Mouse (Mus musculus) limb, embryonic 11.5 days (tissue): ENCODE results near the gene Brd2. TPM values are rescaled to one million over a fixed set of nuclear protein-coding genes. Genes with fewer than 3 reads are reported as not detected.

Experiments used
- ATAC-seq: fragments of 200-750 bp; cut with Nextera tagmentation; 2 replicates; pipeline ENCODE4 v1.8.0; 2017; ENCODE audit warnings: low read depth; ENCODE audit not compliant: insufficient number of reproducible peaks, low FRiP score, low TSS enrichment
- DNase-seq: peaks from one replicate; pipeline ENCODE4 v3.0.0-alpha.2; 2015; ENCODE audit warnings: low spot score
- H3K27ac ChIP-seq: fragments of 300-500 bp; sonication (generic); replicated peaks from 2 replicates; pipeline ENCODE4 v1.5.1; 2014; ENCODE audit warnings: low read depth, mild to moderate bottlenecking, low read length
- H3K27me3 ChIP-seq: fragments of 300-500 bp; sonication (generic); 2 replicates; pipeline ENCODE4 v1.6.1; 2014; ENCODE audit warnings: mild to moderate bottlenecking, low read length, mixed read lengths; ENCODE audit not compliant: control insufficient read depth, insufficient read depth
- H3K36me3 ChIP-seq: fragments of 300-500 bp; sonication (generic); 2 replicates; pipeline ENCODE4 v1.6.1; 2014; ENCODE audit warnings: mild to moderate bottlenecking, low read length, moderate library complexity, mixed read lengths; ENCODE audit not compliant: control insufficient read depth, insufficient read depth
- H3K4me1 ChIP-seq: fragments of 300-500 bp; sonication (generic); 2 replicates; pipeline ENCODE4 v1.6.1; 2014; ENCODE audit warnings: low read length, mixed read lengths; ENCODE audit not compliant: control insufficient read depth, insufficient read depth
- H3K4me2 ChIP-seq: fragments of 300-500 bp; sonication (generic); 2 replicates; pipeline ENCODE4 v1.6.1; 2014; ENCODE audit warnings: low read depth, mild to moderate bottlenecking, moderate library complexity; ENCODE audit not compliant: severe bottlenecking
- H3K4me3 ChIP-seq: fragments of 300-500 bp; sonication (generic); 2 replicates; pipeline ENCODE4 v1.5.1; 2014; ENCODE audit warnings: low read depth, low read length
- H3K9ac ChIP-seq: fragments of 300-500 bp; sonication (generic); 2 replicates; pipeline ENCODE4 v1.6.1; 2014; ENCODE audit warnings: mild to moderate bottlenecking, low read length
- H3K9me3 ChIP-seq: fragments of 300-500 bp; sonication (generic); 2 replicates; pipeline ENCODE4 v1.6.1; 2016; ENCODE audit warnings: low read length; ENCODE audit not compliant: control insufficient read depth
- WGBS: fragments of 180-500 bp; shearing (Covaris S2); extraction: QIAGEN DNeasy Blood & Tissue Kit; methylation state at CpG from one replicate; pipeline ENCODE4 v1.1.7; 2014; 5-methylcytosine and 5-hydroxymethylcytosine counted together
- polyA plus RNA-seq: library from polyadenylated mRNA; unstranded; fragments of >200 nt; fragmentation: Nextera tagmentation; extraction: Ambion mirVana; gene quantifications from 2 replicates; pipeline ENCODE4 v1.2.1, GENCODE M21; 2014

Brd2 gene
- polyA plus RNA-seq, 1 experiment from 2014 or later, result 152 TPM

DNA sequence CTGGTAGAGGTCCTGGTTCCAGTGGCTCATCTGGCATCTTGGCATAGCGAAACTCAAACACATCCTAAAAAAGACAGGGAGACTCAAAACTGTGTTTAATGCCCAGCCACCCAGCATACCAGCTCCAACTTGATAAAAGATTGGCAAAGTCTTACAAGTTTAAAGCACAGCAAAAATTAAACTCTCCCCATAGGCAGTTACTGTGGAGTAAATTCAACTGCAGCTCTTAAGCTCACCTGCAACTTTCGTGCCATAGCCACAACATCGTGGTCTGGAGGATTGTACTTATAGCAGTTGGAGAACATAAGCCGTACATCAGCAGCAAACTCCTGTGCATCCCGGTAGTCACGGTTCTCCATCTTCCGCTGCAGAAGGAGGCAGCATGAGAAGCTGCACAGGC, 8.3 kb downstream of the Brd2 start:
- peaks cover 60% of the 10 kb centered on the region for H3K36me3 ChIP-seq
- H3K27me3 ChIP-seq, result no peaks in the 10 kb centered on the region
- H3K4me1 ChIP-seq, result peaks cover 11% of the 10 kb centered on the region
- ATAC-seq, result no peak
- 95% methylated on average over 7 of the region's 7 CpGs for WGBS
- no peak overlapping the region for H3K27ac ChIP-seq
- no peak overlapping the region for H3K4me3 ChIP-seq
- H3K4me2 ChIP-seq, result no peak overlapping the region
- no peak overlapping the region for H3K9ac ChIP-seq
- H3K9me3 ChIP-seq, result no peaks in the 10 kb centered on the region
- DNase-seq, result no peak

DNA sequence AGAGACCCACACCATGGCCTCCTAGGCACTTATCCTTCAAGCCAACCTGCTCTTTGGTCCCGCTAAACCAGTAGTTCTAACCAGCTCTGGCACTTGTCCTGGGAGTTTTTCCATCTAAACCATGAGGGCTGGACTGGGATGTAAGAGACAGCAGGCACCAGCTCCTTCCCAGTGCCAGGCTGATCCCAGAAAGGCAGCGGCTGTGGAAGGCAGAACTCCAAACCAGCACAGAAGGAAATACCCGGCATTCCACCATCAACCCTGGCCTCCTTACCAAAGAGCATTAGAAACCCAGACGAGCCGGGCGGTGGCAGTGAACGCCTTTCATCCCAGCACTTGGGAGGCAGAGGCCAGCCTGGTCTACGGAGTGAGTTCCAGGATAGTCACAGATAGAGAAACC, 12.1 kb downstream of the Brd2 start:
- no peak for ATAC-seq

DNA sequence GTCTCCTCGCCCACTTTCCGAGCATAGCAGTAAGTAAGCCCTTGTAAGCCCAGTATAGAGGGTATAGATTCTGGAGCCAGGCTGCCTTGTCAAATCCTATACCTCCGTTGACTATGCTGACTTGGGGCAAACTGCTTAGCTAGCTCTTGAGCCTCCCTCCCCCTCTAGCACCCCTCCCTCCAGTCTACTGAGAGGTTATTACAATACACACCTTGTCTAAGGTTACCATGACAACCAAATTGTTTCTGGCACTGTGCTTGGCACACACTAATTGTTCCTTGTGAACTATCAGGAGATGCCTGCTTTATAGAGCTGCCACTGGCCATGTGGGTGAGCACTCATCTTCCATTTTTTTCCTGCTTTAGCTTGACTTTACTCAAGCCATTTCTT, 12.6 kb downstream of the Brd2 start:
- Histone ChIP-seq H3K4me1 (no peaks in the 10 kb centered on the region), H3K4me3 (no peak overlapping the region), H3K9me3 (no peaks in the 10 kb centered on the region), H3K27me3 (no peaks in the 10 kb centered on the region), H3K4me2 (no peak overlapping the region), H3K9ac (no peak overlapping the region), H3K36me3 (peaks cover 31% of the 10 kb centered on the region), H3K27ac (no peak overlapping the region)
- ATAC-seq (peak; percentile 34; the same call in 1 of the 2 replicates), DNase-seq (no peak)
- 64% methylated on average over 3 of the region's 3 CpGs for WGBS

More for the DNA sequence above, 12.1 kb downstream of the Brd2 start:
- Histone ChIP-seq H3K36me3 (peaks cover 36% of the 10 kb centered on the region), H3K4me3 (no peak overlapping the region), H3K27ac (no peak overlapping the region), H3K27me3 (no peaks in the 10 kb centered on the region), H3K4me1 (no peaks in the 10 kb centered on the region), H3K9ac (no peak overlapping the region), H3K4me2 (no peak overlapping the region), H3K9me3 (no peaks in the 10 kb centered on the region)
- no peak for DNase-seq
- 60% methylated on average over 8 of the region's 8 CpGs for WGBS

DNA sequence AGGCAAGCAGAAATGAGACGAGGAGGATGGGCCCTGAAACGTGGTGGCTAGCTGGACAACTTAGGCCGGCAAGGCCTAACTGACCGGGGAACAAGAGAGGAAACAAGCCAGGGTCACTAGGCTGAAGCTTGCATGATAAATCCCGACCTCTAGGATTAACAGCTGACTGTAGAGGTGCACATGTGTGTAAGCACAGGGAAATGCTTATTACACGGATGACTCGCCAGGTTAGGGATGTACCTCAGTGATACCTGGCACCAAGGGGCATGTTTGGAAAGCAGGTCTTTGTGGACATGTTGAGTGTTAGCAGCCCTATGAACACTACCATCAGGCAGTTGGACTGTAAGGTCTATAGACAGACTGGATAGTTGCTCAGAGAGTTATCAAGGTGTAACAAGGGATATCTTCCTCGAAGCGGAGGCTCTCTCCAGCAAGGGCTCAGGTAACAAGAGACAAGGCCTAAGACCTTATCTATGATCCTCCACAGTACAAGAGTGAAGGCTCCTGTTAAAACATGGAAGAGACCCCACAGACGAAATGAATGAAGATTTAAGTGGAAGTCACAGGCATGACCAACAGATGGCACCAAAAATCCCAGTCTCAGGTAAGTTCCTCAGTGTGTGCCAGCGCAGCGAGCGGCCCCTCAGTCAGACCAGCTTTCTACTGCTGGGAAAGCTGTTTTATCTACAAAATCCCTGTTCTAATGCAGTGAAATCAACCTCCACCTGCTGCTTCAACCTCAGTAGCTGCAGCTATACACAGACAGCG, 13.2 kb downstream of the Brd2 start:
- ATAC-seq, result no peak
- Histone ChIP-seq H3K27ac (no peak overlapping the region), H3K4me1 (no peaks in the 10 kb centered on the region)

DNA sequence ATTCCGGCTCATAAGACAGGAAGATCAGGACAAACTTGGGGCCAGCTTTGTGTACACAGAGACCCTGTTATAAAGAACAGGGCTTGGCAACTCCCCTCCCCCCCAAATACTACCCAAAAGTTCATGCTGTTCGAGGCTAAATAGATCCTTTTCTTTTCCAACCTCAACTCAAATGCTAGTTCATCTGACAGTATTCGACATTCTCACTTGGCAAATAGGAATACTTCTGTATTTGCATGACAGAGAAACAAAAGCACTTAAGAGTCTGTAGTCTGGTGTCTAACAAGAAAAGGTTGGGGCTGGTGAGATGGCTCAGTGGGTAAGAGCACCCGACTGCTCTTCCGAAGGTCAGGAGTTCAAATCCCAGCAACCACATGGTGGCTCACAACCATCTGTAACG, 14.0 kb downstream of the Brd2 start:
- ATAC-seq (no peak), DNase-seq (no peak)
- Histone ChIP-seq H3K4me2 (no peak overlapping the region), H3K36me3 (peaks cover 18% of the 10 kb centered on the region), H3K27ac (no peak overlapping the region), H3K4me1 (no peaks in the 10 kb centered on the region), H3K9ac (no peak overlapping the region), H3K4me3 (no peak overlapping the region), H3K9me3 (no peaks in the 10 kb centered on the region), H3K27me3 (no peaks in the 10 kb centered on the region)
- 84% methylated on average over 5 of the region's 6 CpGs for WGBS

More for the DNA sequence above, 13.2 kb downstream of the Brd2 start:
- Histone ChIP-seq H3K27me3 (no peaks in the 10 kb centered on the region), H3K9ac (no peak overlapping the region), H3K4me2 (no peak overlapping the region), H3K9me3 (no peaks in the 10 kb centered on the region), H3K36me3 (peaks cover 25% of the 10 kb centered on the region), H3K4me3 (no peak overlapping the region)
- WGBS, result 80% methylated on average over 14 of the region's 14 CpGs
- no peak for DNase-seq

DNA sequence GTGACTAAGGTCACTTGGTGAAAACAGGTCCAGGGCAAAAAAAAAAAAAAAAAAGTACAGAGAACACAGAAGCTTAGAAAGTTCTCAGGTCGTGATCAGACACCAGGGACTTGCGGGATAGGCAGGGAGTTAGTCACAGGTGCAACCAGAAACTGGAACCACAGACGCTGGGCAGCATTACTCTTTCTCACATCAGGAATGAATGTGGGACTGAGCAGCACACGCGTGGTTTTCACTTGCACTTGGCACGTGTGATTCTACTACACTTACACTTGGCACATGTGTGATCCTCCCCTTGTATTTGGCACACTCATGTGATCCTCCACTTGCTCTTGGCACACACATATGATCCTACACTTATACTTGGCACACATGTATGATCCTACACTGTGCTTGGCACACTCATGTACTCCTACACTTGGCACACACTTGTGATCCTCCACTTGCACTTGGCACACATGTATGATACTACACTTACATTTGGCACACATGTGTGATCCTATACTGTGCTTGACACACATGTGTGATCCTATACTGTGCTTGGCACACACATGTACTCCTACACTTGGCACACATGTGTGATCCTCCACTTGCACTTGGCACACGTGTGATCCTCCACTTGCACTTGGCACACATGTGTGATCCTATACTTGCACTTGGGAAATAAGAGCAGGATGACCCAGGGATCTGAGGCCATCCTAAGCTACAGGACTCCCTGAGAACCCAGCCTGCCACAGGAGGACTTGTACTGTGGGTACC, 15.1 kb downstream of the Brd2 start:
- no peaks in the 10 kb centered on the region for H3K4me1 ChIP-seq
- DNase-seq, result no peak
- no peak overlapping the region for H3K9ac ChIP-seq
- H3K27ac ChIP-seq, result no peak overlapping the region
- H3K4me2 ChIP-seq, result no peak overlapping the region
- H3K36me3 ChIP-seq, result peaks cover 9% of the 10 kb centered on the region
- ATAC-seq, result no peak
- no peaks in the 10 kb centered on the region for H3K9me3 ChIP-seq
- no peak overlapping the region for H3K4me3 ChIP-seq
- WGBS, result 90% methylated on average over 7 of the region's 7 CpGs
- no peaks in the 10 kb centered on the region for H3K27me3 ChIP-seq

DNA sequence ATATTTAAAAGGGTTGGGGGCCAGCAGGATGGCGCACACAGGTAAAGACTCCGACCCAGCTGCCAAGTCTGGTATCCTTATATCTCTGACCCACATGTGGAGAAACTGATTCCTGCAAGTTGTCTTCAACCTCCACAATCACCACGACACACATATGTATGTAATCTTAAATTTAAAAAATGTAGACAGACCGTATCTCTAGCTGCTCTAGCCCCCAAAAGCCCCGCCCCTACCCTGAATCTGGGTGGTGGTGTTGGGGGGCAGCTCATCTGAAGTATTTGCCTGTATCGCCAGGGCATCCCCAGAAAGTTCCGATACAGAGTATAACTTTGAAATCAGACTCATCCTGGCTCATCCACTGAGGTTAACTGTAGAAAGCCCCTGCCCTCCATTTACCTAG, 15.9 kb downstream of the Brd2 start:
- no peak overlapping the region for H3K4me2 ChIP-seq
- no peak overlapping the region for H3K27ac ChIP-seq
- DNase-seq (no peak), ATAC-seq (no peak)
- no peak overlapping the region for H3K9ac ChIP-seq
- H3K27me3 ChIP-seq, result no peaks in the 10 kb centered on the region
- H3K36me3 ChIP-seq, result peaks cover 2% of the 10 kb centered on the region
- no peak overlapping the region for H3K4me3 ChIP-seq
- no peaks in the 10 kb centered on the region for H3K9me3 ChIP-seq
- WGBS, result 82% methylated on average over 7 of the region's 7 CpGs
- H3K4me1 ChIP-seq, result no peaks in the 10 kb centered on the region

DNA sequence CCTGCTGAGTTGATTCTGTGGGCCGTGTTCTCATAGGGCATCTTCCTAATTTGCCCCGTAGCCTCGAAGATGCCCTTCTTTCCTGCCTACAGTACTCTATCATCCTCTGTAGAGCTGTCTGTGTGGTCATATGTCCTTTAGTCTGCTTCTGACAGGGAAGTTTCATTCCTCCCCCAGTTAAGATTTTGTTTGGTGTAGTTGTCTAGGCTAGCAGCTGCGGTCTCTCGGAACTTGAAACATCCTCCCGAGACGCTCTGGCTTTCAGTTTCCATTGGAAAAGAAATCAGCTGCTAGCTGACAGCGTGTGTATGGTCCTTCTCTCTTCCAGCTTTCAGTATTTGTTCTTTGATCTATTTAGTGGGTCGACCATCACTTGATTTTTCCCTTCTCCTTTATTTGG, 17.6 kb downstream of the Brd2 start:
- Histone ChIP-seq H3K27me3 (no peaks in the 10 kb centered on the region), H3K27ac (no peak overlapping the region), H3K4me2 (no peak overlapping the region), H3K4me3 (no peak overlapping the region), H3K9me3 (no peaks in the 10 kb centered on the region), H3K4me1 (peaks cover 2% of the 10 kb centered on the region; the same call in 1 of the 2 replicates), H3K9ac (no peak overlapping the region), H3K36me3 (no peaks in the 10 kb centered on the region)
- ATAC-seq (no peak), DNase-seq (no peak)
- 84% methylated on average over 9 of the region's 9 CpGs for WGBS
